Mouse (Mus musculus) limb, embryonic 11.5 days (tissue): ENCODE measurements around the gene Psmd14. TPM values are rescaled to one million over a fixed set of nuclear protein-coding genes. Genes with fewer than 3 reads are reported as not detected.
A peak's percentile ranks its signal among the peaks of the same experiment; 100 is the strongest.

Experiments used
- ATAC-seq: fragments of 200-750 bp; cut with Nextera tagmentation; 2 replicates; pipeline ENCODE4 v1.8.0; 2017; ENCODE audit warnings: low read depth; ENCODE audit not compliant: insufficient number of reproducible peaks, low FRiP score, low TSS enrichment
- DNase-seq: peaks from one replicate; pipeline ENCODE4 v3.0.0-alpha.2; 2015; ENCODE audit warnings: low spot score
- H3K27ac ChIP-seq: fragments of 300-500 bp; sonication (generic); replicated peaks from 2 replicates; pipeline ENCODE4 v1.5.1; 2014; ENCODE audit warnings: low read depth, mild to moderate bottlenecking, low read length
- H3K27me3 ChIP-seq: fragments of 300-500 bp; sonication (generic); 2 replicates; pipeline ENCODE4 v1.6.1; 2014; ENCODE audit warnings: mild to moderate bottlenecking, low read length, mixed read lengths; ENCODE audit not compliant: control insufficient read depth, insufficient read depth
- H3K36me3 ChIP-seq: fragments of 300-500 bp; sonication (generic); 2 replicates; pipeline ENCODE4 v1.6.1; 2014; ENCODE audit warnings: mild to moderate bottlenecking, low read length, moderate library complexity, mixed read lengths; ENCODE audit not compliant: control insufficient read depth, insufficient read depth
- H3K4me1 ChIP-seq: fragments of 300-500 bp; sonication (generic); 2 replicates; pipeline ENCODE4 v1.6.1; 2014; ENCODE audit warnings: low read length, mixed read lengths; ENCODE audit not compliant: control insufficient read depth, insufficient read depth
- H3K4me2 ChIP-seq: fragments of 300-500 bp; sonication (generic); 2 replicates; pipeline ENCODE4 v1.6.1; 2014; ENCODE audit warnings: low read depth, mild to moderate bottlenecking, moderate library complexity; ENCODE audit not compliant: severe bottlenecking
- H3K4me3 ChIP-seq: fragments of 300-500 bp; sonication (generic); 2 replicates; pipeline ENCODE4 v1.5.1; 2014; ENCODE audit warnings: low read depth, low read length
- H3K9ac ChIP-seq: fragments of 300-500 bp; sonication (generic); 2 replicates; pipeline ENCODE4 v1.6.1; 2014; ENCODE audit warnings: mild to moderate bottlenecking, low read length
- H3K9me3 ChIP-seq: fragments of 300-500 bp; sonication (generic); 2 replicates; pipeline ENCODE4 v1.6.1; 2016; ENCODE audit warnings: low read length; ENCODE audit not compliant: control insufficient read depth
- WGBS: fragments of 180-500 bp; shearing (Covaris S2); extraction: QIAGEN DNeasy Blood & Tissue Kit; methylation state at CpG from one replicate; pipeline ENCODE4 v1.1.7; 2014; 5-methylcytosine and 5-hydroxymethylcytosine counted together
- polyA plus RNA-seq: library from polyadenylated mRNA; unstranded; fragments of >200 nt; fragmentation: Nextera tagmentation; extraction: Ambion mirVana; gene quantifications from 2 replicates; pipeline ENCODE4 v1.2.1, GENCODE M21; 2014

The Psmd14 gene
- polyA plus RNA-seq, 1 experiment from 2014 or later, result 232 TPM

DNA sequence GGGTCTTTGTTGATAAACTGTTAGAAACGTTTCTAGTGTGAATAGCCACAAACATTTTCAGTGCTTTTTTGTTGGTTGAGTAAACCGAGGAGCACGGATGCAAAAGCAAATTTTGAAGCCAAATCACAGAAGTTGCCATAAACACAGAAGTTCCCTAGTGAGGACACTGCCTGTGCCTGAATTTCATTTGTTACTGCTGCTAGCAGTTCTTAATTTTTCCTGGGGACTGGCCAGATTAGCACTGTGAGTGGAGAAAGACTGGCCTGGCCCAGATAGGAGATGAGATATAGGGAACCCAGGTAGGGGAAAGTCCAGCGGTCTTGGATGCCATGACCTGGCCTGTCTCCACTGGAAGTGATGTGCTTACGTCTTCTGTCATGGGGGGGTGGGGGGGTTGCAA is 83.5 kb downstream of the Psmd14 start:
- Histone ChIP-seq H3K4me3 (no peak overlapping the region), H3K4me2 (no peak overlapping the region), H3K27ac (no peak overlapping the region), H3K9ac (no peak overlapping the region), H3K9me3 (no peaks in the 10 kb centered on the region), H3K27me3 (no peaks in the 10 kb centered on the region), H3K36me3 (no peaks in the 10 kb centered on the region), H3K4me1 (no peaks in the 10 kb centered on the region)
- ATAC-seq (no peak), DNase-seq (no peak)
- WGBS, result 85% methylated on average over 5 of the region's 5 CpGs

DNA sequence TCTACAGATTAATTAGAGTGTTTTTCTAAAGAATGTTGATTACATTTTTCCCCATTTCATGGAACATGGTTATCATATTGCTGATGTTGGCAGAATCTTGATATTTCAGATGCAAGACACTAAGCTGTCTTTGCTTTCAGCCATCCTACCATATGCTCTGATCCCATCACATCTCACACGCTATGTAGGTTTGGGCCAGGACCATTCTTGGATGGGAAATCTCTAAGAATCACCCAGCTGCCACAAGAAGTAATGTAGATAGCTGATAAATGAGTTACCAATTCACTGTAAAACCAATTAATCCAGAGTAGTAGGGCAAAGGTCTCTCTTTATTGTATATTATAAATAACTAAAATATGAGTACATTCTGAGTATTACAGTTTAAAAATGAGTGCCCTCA is 86.6 kb downstream of the Psmd14 start:
- Histone ChIP-seq H3K4me3 (no peak overlapping the region), H3K36me3 (no peaks in the 10 kb centered on the region), H3K4me2 (no peak overlapping the region), H3K4me1 (peaks cover 6% of the 10 kb centered on the region), H3K27me3 (0 out of 2 replicates have a peak, but pooled peaks cover 4% of the 10 kb centered on the region), H3K9me3 (no peaks in the 10 kb centered on the region), H3K9ac (no peak overlapping the region), H3K27ac (no peak overlapping the region)
- ATAC-seq (no peak), DNase-seq (no peak)
- 92% methylated on average over 1 of the region's 1 CpGs for WGBS

DNA sequence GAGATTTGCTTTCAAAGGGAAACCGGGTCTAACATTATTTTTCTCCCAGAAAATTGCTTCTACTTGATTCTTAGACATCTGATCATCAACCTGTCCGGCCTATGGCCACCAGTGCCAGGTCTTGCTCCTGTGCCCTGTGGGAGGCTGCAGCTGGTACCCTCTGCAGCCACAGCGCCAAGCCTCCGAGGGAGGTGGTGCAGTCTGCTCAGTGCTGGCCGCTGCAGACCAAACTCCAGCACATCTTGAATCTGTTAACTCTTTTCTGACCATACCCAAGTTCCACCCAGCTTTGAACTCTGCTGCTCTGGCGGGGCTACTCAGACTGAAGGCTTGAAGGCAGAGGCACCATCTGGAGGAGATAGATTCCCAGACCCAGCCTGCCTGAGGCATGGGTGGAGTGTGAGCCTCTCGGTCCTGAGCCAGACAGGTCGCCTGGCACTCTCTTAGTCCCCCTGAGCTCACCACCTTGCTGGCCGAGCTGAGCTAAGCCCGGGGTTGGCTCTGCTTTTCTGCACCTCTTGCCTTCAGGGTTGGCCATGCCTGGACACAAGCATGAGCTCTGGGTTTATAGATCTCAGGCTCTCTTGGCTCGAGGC is 91.3 kb downstream of the Psmd14 start, which contains the start of gene Tbr1:
TSS of gene Tbr1 (plus strand) at position 275 of the 596 bp plus-strand sequence.
- Histone ChIP-seq H3K4me1 (peaks cover 9% of the 10 kb centered on the region), H3K27me3 (peaks cover 32% of the 10 kb centered on the region), H3K36me3 (no peaks in the 10 kb centered on the region), H3K4me3 (no peak within 1 kb of the TSS), H3K9ac (no peak within 1 kb of the TSS; the same call in 1 of the 2 replicates), H3K9me3 (no peaks in the 10 kb centered on the region), H3K27ac (no peak within 1 kb of the TSS), H3K4me2 (no peak within 1 kb of the TSS)
- peak; percentile 67 for DNase-seq
- 1% methylated on average over 11 of the region's 11 CpGs for WGBS
- peak; percentile 67 for ATAC-seq

DNA sequence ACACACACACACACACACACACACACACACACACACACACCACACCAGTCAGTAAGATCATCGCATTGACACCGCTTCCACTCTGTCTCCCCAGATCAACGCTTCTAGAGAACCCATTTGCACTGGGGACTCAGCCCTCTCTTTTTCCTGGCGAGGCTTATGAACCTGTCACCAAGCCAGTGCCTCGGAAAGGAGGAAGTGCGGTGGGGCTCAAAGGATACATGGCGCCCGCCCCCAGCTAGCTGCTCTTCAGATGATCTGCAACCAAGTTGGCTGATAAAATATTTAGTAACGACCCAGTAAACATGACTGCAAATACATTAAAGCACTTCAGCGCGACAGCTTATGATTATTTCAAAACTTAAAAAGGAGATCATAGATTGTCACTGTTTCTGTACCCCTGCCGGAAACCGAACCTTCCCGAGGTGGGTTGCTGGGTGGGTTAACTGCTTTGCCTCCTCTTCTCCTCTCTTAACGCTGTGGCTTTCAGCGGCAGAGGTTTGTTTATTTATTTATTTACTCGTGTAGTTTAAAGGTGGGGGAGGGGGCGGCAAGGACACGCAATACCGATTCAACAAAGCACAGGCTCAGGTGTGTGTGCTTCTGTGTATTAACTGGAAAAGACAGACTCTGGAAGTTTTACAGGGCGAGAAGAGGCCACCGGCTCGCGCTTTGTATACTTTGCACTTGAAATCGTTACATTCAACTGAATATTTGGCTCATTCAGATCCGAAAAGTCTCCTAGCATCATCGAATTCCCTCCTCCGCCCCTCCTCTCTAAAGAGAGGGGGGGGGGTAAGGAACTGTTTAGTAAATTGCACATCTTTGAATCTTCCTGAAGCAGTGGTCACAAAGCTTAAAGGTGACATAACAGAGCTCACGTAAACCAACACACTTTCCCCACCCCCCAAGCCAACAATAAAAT is 92.2 kb downstream of the Psmd14 start:
- no peak overlapping the region for H3K4me3 ChIP-seq
- no peak overlapping the region for H3K27ac ChIP-seq
- peaks cover 9% of the 10 kb centered on the region for H3K4me1 ChIP-seq
- no peaks in the 10 kb centered on the region for H3K9me3 ChIP-seq
- H3K27me3 ChIP-seq, result peaks cover 32% of the 10 kb centered on the region
- 2% methylated on average over 29 of the region's 29 CpGs for WGBS
- no peak for ATAC-seq
- no peak overlapping the region for H3K4me2 ChIP-seq
- H3K36me3 ChIP-seq, result no peaks in the 10 kb centered on the region
- peak; percentile 50 for DNase-seq
- H3K9ac ChIP-seq, result no peak overlapping the region

DNA sequence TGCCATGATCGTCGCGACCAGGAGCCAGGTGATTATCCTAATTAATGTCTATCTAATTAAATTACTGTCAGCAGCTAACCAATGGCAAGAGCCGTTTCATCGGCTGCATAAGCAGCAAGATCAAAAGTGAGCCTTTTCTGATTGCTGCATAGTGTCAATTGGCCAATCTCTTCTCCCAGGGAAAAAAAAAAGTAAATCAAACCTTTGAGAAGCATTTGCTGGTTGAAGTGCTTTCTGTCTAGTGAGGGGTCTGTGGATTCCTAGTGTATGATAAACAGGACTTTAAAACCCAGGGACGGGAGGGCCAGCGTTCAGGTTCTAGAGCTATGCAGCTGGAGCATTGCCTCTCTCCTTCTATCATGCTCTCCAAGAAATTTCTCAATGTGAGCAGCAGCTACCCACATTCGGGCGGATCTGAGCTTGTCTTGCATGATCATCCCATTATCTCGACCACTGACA is 92.9 kb downstream of the Psmd14 start:
- no peak for ATAC-seq

DNA sequence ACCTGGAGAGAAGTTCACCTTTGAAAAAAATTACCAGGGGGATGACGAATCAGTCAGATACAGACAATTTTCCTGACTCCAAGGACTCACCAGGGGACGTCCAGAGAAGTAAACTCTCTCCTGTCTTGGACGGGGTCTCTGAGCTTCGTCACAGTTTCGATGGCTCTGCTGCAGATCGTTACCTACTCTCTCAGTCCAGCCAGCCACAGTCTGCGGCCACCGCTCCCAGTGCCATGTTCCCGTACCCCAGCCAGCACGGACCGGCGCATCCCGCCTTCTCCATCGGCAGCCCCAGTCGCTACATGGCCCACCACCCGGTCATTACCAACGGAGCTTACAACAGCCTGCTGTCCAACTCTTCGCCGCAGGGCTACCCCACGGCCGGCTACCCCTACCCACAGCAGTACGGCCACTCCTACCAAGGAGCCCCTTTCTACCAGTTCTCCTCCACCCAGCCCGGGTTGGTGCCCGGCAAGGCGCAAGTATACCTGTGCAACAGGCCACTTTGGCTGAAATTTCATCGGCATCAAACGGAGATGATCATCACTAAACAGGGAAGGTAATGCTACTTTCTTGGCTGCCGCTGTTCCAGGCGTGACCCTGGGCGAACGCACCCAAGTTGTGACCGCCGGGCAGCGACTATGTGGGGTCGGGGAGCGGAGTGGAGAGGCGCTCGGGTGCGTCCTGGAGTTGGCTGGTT is 93.5 kb downstream of the Psmd14 start:
- under 1% methylated on average over 39 of the region's 39 CpGs for WGBS
- 0 out of 2 replicates have a peak, but pooled peaks have one; percentile 7 for ATAC-seq
- Histone ChIP-seq H3K4me2 (0 out of 2 replicates have a peak overlapping the region, but pooled peaks have one; percentile 11), H3K27ac (no peak overlapping the region), H3K9me3 (no peaks in the 10 kb centered on the region), H3K36me3 (no peaks in the 10 kb centered on the region), H3K27me3 (peaks cover 38% of the 10 kb centered on the region), H3K4me3 (no peak overlapping the region; the same call in 1 of the 2 replicates), H3K9ac (no peak overlapping the region), H3K4me1 (peaks cover 9% of the 10 kb centered on the region)
- DNase-seq, result peak; percentile 73

More for the DNA sequence above, 92.9 kb downstream of the Psmd14 start:
- peaks cover 33% of the 10 kb centered on the region for H3K27me3 ChIP-seq
- no peak overlapping the region for H3K27ac ChIP-seq
- no peaks in the 10 kb centered on the region for H3K36me3 ChIP-seq
- peaks cover 9% of the 10 kb centered on the region for H3K4me1 ChIP-seq
- H3K9me3 ChIP-seq, result no peaks in the 10 kb centered on the region
- no peak for DNase-seq
- under 1% methylated on average over 10 of the region's 10 CpGs for WGBS
- H3K9ac ChIP-seq, result no peak overlapping the region
- no peak overlapping the region for H3K4me3 ChIP-seq
- H3K4me2 ChIP-seq, result no peak overlapping the region

DNA sequence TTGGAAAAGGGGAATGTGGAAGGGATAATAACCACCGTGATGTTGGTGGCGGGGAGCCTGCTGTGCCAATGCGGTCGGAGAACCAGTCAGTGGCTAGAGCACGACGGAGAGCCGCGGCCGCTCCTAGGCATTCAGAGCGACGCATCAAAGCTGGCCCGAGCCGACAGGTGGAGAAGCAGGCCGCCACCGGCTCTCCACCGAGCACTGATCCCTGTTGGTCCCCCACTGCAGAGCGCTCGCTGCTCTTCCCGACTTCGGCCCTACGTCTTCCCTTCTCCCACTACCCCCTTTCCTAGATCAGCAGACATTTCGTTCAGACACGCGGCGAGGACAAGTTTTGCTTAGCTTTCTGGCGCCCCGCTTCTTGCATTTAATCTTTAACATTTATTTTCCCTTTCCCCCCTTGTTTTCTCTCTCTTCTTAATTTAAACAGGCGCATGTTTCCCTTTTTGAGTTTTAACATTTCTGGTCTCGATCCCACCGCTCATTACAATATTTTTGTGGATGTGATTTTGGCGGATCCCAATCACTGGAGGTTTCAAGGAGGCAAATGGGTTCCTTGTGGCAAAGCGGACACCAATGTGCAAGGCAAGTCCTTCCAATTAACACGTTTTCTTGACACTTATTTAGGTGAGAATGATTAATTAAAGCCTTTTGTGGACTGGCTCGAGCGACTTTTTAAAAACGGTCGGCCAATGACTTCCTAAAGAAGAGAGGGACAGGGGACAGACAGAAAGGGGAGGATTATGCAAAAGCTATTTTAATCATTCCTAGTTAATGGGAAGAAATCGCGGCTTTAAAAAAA is 94.2 kb downstream of the Psmd14 start:
- Histone ChIP-seq H3K4me3 (peak overlapping the region; percentile 3; the same call in 1 of the 2 replicates), H3K4me1 (peaks cover 9% of the 10 kb centered on the region), H3K27ac (no peak overlapping the region), H3K36me3 (no peaks in the 10 kb centered on the region), H3K9me3 (no peaks in the 10 kb centered on the region), H3K4me2 (0 out of 2 replicates have a peak overlapping the region, but pooled peaks have one; percentile 11), H3K9ac (no peak overlapping the region), H3K27me3 (peaks cover 44% of the 10 kb centered on the region)
- under 1% methylated on average over 39 of the region's 39 CpGs for WGBS
- peak; percentile 48 for DNase-seq
- no peak for ATAC-seq
